Mouse (Mus musculus) forebrain, postnatal 0 days (tissue): ENCODE data around the gene Slco1c1. TPM values are rescaled to one million over a fixed set of nuclear protein-coding genes. Genes with fewer than 3 reads are reported as not detected.
"Not testable (repeated sequence)": the region's sequence is repeated elsewhere in the genome, so short reads cannot be mapped to it uniquely, and the experiment has no call there.

ENCODE experiments used
- ATAC-seq: fragments of 200-750 bp; cut with Nextera tagmentation; 2 replicates; pipeline ENCODE4 v1.8.0; 2017; ENCODE audit warnings: mild to moderate bottlenecking, moderate library complexity
- DNase-seq: peaks from one replicate; pipeline ENCODE4 v3.0.0-alpha.2; 2015
- H3K27ac ChIP-seq: fragments of 300-500 bp; sonication (generic); 2 replicates; pipeline ENCODE4 v1.5.1; 2014; ENCODE audit warnings: low read depth, mild to moderate bottlenecking, antibody characterized with exemption, low read length, moderate library complexity, mixed read lengths
- H3K27me3 ChIP-seq: fragments of 300-500 bp; sonication (generic); 2 replicates; pipeline ENCODE4 v1.6.1; 2014; ENCODE audit warnings: mild to moderate bottlenecking, low read length, mixed read lengths; ENCODE audit not compliant: insufficient read depth
- H3K36me3 ChIP-seq: fragments of 300-500 bp; sonication (generic); 2 replicates; pipeline ENCODE4 v1.6.1; 2014; ENCODE audit warnings: mild to moderate bottlenecking, moderate library complexity; ENCODE audit not compliant: insufficient read depth
- H3K4me1 ChIP-seq: fragments of 300-500 bp; sonication (generic); 2 replicates; pipeline ENCODE4 v1.6.1; 2014; ENCODE audit warnings: antibody characterized with exemption; ENCODE audit not compliant: insufficient read depth
- H3K4me2 ChIP-seq: fragments of 300-500 bp; sonication (generic); 2 replicates; pipeline ENCODE4 v1.6.1; 2014; ENCODE audit warnings: low read depth, mild to moderate bottlenecking, moderate library complexity
- H3K4me3 ChIP-seq: fragments of 300-500 bp; sonication (generic); 2 replicates; pipeline ENCODE4 v1.5.1; 2014; ENCODE audit warnings: low read depth, low read length, mixed read lengths
- H3K9ac ChIP-seq: fragments of 300-500 bp; sonication (generic); 2 replicates; pipeline ENCODE4 v1.6.1; 2014; ENCODE audit warnings: mild to moderate bottlenecking
- H3K9me3 ChIP-seq: fragments of 300-500 bp; sonication (generic); 2 replicates; pipeline ENCODE4 v1.6.1; 2016; ENCODE audit warnings: low read length
- CTCF ChIP-seq: sonication (generic); IDR thresholded peaks from 2 replicates; pipeline ENCODE4 v1.5.1; 2016; ENCODE audit warnings: antibody characterized with exemption, control low read depth, low read depth
- WGBS: fragments of 180-500 bp; shearing (Covaris S2); extraction: QIAGEN DNeasy Blood & Tissue Kit; methylation state at CpG from one replicate; pipeline ENCODE4 v1.1.7; 2014; 5-methylcytosine and 5-hydroxymethylcytosine counted together
- polyA plus RNA-seq: library from polyadenylated mRNA; unstranded; fragments of >200 nt; fragmentation: Nextera tagmentation; extraction: Ambion mirVana; gene quantifications from 2 replicates; pipeline ENCODE4 v1.2.1, GENCODE M21; 2015
- total RNA-seq: library from RNA; depleted of rRNA; stranded (reverse); fragments of >200 nt; gene quantifications from 2 replicates; pipeline ENCODE4 v1.2.3, GENCODE M21; 2014

Gene Slco1c1
- total and polyA plus RNA-seq, 2 experiments from 2014 or later: 33.8 to 35.7 TPM

DNA sequence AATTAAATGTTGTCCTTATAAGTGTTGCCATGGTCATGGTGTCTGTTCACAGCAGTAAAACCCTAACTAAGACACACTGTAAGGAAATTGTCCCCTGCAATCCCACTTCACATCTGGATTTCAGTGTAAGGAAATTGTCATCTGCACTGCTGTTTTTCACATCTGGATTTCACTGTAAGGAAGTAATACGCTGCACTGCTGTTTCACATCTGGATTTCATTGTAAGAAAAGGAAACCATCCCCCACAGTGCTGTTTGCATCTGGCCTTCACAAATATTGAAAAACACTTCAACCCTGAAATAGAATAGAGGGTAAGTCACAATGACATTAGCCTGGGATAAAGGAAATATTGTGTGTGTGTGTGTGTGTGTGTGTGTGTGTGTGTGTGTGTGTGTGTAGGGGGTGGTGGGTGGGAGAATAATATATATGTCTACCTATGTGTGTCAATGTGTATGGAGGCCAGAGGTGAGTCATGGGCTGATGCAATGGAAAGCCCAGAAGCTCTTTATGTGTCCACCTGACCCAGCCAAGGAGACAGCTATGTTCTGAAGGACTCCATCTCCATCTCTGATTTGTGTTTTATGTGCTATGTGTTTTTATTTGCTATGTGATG is 60.7 kb downstream of the Slco1c1 start:
- Histone ChIP-seq H3K27me3 (no peaks in the 10 kb centered on the region), H3K9me3 (no peaks in the 10 kb centered on the region), H3K36me3 (no peaks in the 10 kb centered on the region), H3K27ac (no peak overlapping the region), H3K4me3 (no peak overlapping the region), H3K4me2 (no peak overlapping the region), H3K4me1 (no peaks in the 10 kb centered on the region), H3K9ac (no peak overlapping the region)
- WGBS: 82% methylated on average over 1 of the region's 1 CpGs
- no peak for ATAC-seq
- no peak for TF ChIP-seq CTCF
- DNase-seq: no peak

DNA sequence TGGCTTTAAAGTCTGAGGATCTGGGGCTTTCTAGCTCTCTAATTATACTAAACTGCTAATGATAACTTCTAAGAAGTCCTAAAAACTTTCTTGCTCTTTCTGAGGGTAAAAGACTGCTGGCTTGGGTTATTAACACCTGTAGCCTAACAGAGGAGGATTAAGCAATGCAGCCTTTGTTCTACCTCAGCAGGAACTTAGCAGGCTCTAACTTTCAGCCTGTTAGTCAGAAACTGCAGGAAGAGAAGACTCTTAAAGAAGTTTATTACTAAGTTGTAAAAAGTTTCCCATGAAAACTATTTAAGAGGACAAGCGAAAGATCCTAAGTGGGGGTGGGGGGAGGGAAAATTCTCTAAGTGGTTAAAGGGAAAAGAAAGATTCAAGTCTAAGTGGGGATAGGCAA is 65.8 kb downstream of the Slco1c1 start:
- no peak overlapping the region for H3K4me2 ChIP-seq
- H3K4me3 ChIP-seq: no peak overlapping the region
- H3K27ac ChIP-seq: no peak overlapping the region
- H3K4me1 ChIP-seq: no peaks in the 10 kb centered on the region
- H3K36me3 ChIP-seq: no peaks in the 10 kb centered on the region
- 29% methylated on average over 1 of the region's 1 CpGs for WGBS
- no peaks in the 10 kb centered on the region for H3K9me3 ChIP-seq
- H3K27me3 ChIP-seq: no peaks in the 10 kb centered on the region
- H3K9ac ChIP-seq: no peak overlapping the region
- TF ChIP-seq CTCF: no peak
- no peak for DNase-seq
- ATAC-seq: no peak

GRCm38 (mm10) chr6:141590598-141591200 is 66.5 kb downstream of the Slco1c1 start:
- 27% methylated on average over 4 of the region's 4 CpGs for WGBS
- H3K9me3 ChIP-seq, H3K27me3 ChIP-seq, DNase-seq, H3K27ac ChIP-seq, H3K4me3 ChIP-seq, ATAC-seq, H3K36me3 ChIP-seq, H3K9ac ChIP-seq, H3K4me2 ChIP-seq, H3K4me1 ChIP-seq: not testable (repeated sequence)

- WGBS: 86% methylated on average over 2 of the region's 2 CpGs
These were observed 71.9 kb downstream of the Slco1c1 start for GRCm38 (mm10) chr6:141596081-141596480.

GRCm38 (mm10) chr6:141597037-141597436 is 72.9 kb downstream of the Slco1c1 start:
- Histone ChIP-seq H3K36me3 (no peaks in the 10 kb centered on the region), H3K4me2 (no peak overlapping the region), H3K9ac (no peak overlapping the region), H3K27ac (no peak overlapping the region), H3K9me3 (peaks cover 3% of the 10 kb centered on the region; the same call in 1 of the 2 replicates), H3K27me3 (no peaks in the 10 kb centered on the region), H3K4me1 (no peaks in the 10 kb centered on the region), H3K4me3 (no peak overlapping the region)
- no peak for DNase-seq
- TF ChIP-seq CTCF: no peak
- WGBS: 98% methylated on average over 2 of the region's 2 CpGs
- ATAC-seq: no peak

More at GRCm38 (mm10) chr6:141596081-141596480, 71.9 kb downstream of the Slco1c1 start:
- no peak for ATAC-seq
- Histone ChIP-seq H3K4me3 (no peak overlapping the region), H3K27me3 (no peaks in the 10 kb centered on the region), H3K9me3 (peaks cover 3% of the 10 kb centered on the region; the same call in 1 of the 2 replicates), H3K27ac (no peak overlapping the region), H3K4me2 (no peak overlapping the region), H3K4me1 (no peaks in the 10 kb centered on the region), H3K9ac (no peak overlapping the region), H3K36me3 (no peaks in the 10 kb centered on the region)
- no peak for TF ChIP-seq CTCF
- DNase-seq: no peak

DNA sequence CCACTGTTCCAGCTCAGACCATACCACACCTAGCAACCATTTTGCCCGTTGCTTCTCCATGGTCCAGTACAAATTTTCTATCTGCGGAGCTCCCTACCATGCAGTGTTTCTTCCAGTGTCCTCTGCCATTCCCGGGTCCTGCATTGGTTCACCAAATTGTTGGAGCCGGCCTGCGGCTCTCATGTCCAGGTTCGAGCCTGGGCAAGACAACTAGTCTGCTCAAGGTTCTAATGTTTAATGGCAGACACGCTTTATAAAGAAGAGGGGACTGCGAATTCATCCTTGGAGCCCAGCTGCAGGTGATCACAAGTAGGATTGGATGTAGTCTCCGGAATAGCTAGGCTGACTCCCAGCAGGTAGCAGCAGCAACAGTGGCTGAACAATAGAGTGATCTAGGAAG is 76.8 kb downstream of the Slco1c1 start:
- no peak overlapping the region for H3K4me2 ChIP-seq
- no peak for DNase-seq
- no peak for TF ChIP-seq CTCF
- ATAC-seq: no peak
- H3K4me3 ChIP-seq: no peak overlapping the region
- no peak overlapping the region for H3K27ac ChIP-seq
- no peak overlapping the region for H3K9ac ChIP-seq
- H3K27me3 ChIP-seq: no peaks in the 10 kb centered on the region
- peaks cover 3% of the 10 kb centered on the region; the same call in 1 of the 2 replicates for H3K9me3 ChIP-seq
- WGBS: 63% methylated on average over 9 of the region's 9 CpGs
- H3K4me1 ChIP-seq: no peaks in the 10 kb centered on the region
- no peaks in the 10 kb centered on the region for H3K36me3 ChIP-seq

DNA sequence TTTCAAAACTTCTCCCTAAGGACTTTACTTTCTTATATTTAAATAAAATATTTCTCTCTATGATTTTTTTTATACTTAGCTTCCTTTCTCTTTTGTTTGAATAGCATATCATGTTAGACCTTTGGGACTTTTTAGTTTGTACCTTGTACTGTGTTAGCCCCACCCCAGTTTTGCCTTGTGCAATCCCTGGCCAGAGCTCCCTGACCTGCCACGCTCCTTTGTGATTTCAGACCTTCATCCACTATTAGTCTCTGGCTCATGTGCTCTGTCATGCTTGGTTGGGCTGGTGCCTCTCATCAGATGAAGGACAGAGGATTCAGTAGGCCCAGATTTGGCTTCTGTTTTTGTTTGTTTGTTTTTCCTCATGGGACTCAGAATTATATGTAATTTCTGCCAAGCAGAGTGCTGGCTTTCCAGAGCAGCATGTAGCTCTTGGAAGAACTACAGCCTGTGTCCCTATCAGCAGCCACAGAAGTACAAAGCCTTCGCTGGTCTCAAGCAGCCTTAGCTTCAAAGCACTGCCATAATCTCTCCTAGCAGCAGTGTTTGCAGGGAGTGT is 86.6 kb downstream of the Slco1c1 start:
- ATAC-seq (no peak), DNase-seq (no peak)
- TF ChIP-seq CTCF: no peak
- Histone ChIP-seq H3K4me3 (no peak overlapping the region), H3K4me2 (no peak overlapping the region), H3K36me3 (no peaks in the 10 kb centered on the region), H3K9me3 (no peaks in the 10 kb centered on the region), H3K27me3 (no peaks in the 10 kb centered on the region), H3K9ac (no peak overlapping the region), H3K27ac (no peak overlapping the region), H3K4me1 (no peaks in the 10 kb centered on the region)
- WGBS: 77% methylated on average over 2 of the region's 2 CpGs
